Mouse (Mus musculus) C2C12 (cell line): ENCODE measurements around the gene Trim11.

Experiments used
- CEBPB ChIP-seq: IDR thresholded peaks from one replicate; pipeline ENCODE4 v1.6.1; 2011; ENCODE audit warnings: low read depth, mild to moderate bottlenecking, control low read depth, moderate library complexity
- CTCF ChIP-seq: IDR thresholded peaks from one replicate; pipeline ENCODE4 v1.5.1; 2011; ENCODE audit not compliant: control insufficient read depth, insufficient read depth, insufficient read length
- FOSL1 ChIP-seq: IDR thresholded peaks from one replicate; pipeline ENCODE4 v1.8.0; 2011; ENCODE audit warnings: mild to moderate bottlenecking, low read length; ENCODE audit not compliant: poor library complexity, insufficient read depth, severe bottlenecking
- MAX ChIP-seq: IDR thresholded peaks from one replicate; pipeline ENCODE4 v1.6.1; 2011; ENCODE audit warnings: mild to moderate bottlenecking, control low read depth
- MYOG ChIP-seq: IDR thresholded peaks from one replicate; pipeline ENCODE4 v1.6.1; 2011; ENCODE audit not compliant: control insufficient read depth, insufficient read length; ENCODE audit errors: extremely low read depth
- USF1 ChIP-seq: IDR thresholded peaks from one replicate; pipeline ENCODE4 v1.6.1; 2011; ENCODE audit warnings: low read depth, mild to moderate bottlenecking, control low read depth, moderate library complexity

DNA sequence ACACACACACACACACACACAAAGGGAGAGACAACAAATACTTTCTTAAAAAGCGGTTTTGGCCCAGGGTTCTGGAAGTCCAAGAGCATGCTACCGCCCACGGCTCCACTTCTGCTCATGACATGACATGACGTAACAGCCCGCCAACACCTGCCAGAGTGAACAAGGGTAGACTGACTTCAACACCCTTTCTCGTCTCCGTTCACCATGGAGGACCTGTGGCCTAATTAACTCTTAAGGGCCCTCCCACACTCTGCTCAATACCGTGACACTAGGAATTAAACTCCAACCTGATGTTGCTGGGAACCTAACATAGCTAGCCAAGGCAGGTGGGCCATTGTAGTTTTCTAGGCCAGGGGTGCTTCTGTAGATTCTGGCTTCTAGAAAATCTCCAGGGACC lies 8.9 kb upstream of the Trim11 start:
- TF ChIP-seq CTCF (no peak), USF1 (no peak), FOSL1 (no peak), MAX (no peak), MYOG (no peak), CEBPB (no peak)
